ENCODE assay signal across 8 mouse cellular contexts in genomic region chr10:84916810-84917730, GRCm38 (mm10). TPM values are rescaled to one million over a fixed set of nuclear protein-coding genes. Genes with fewer than 3 reads are reported as not detected.
DNase-seq lines count a peak whose midpoint lies in the region; ATAC-seq lines count a peak whose summit lies in the region.

Gene Ric8b, plus strand, starts transcription at chr10:84917616.

- peak within 1 kb of the TSS; percentile 97 for H3K27ac ChIP-seq in hindbrain, embryonic 15.5 days (replicated peaks)

- no peaks in the 10 kb centered on the region for H3K27me3 ChIP-seq in hindbrain, embryonic 15.5 days

- H3K4me2 ChIP-seq in hindbrain, embryonic 15.5 days: peak within 1 kb of the TSS; percentile 69

- ATAC-seq in hindbrain, embryonic 15.5 days (ENCODE audit: low FRiP score, low read depth): peak; percentile 98

- no peaks in the 10 kb centered on the region for H3K36me3 ChIP-seq in hindbrain, embryonic 15.5 days

- peak within 1 kb of the TSS; percentile 75 for H3K9ac ChIP-seq in hindbrain, embryonic 15.5 days

- WGBS in hindbrain, embryonic 15.5 days: under 1% methylated on average over 46 of the region's 51 CpGs

- peak; percentile 90 for DNase-seq in T-cell, adult 2 months (ENCODE audit: low spot score)
- peak; percentile 95 to 96 for DNase-seq in cerebellum, postnatal 36 days
- DNase-seq in frontal cortex, postnatal 36 days (ENCODE audit: low spot score in 2 of 2): peak; percentile 98 to 99
- DNase-seq in left cerebral cortex, adult 11 months (ENCODE audit: low spot score): peak; percentile 96
- DNase-seq in lung, postnatal 4 days: peak; percentile 96 to 97
- peak; percentile 92 for DNase-seq in retina, postnatal 7 days (ENCODE audit: low read depth, low spot score)
- DNase-seq in urinary bladder, adult 2 months (ENCODE audit: low spot score): peak; percentile 97

- peak within 1 kb of the TSS; percentile 73 for H3K4me3 ChIP-seq in hindbrain, embryonic 15.5 days

- peaks cover 28% of the 10 kb centered on the region for H3K4me1 ChIP-seq in hindbrain, embryonic 15.5 days (replicated peaks)

- no peaks in the 10 kb centered on the region for H3K9me3 ChIP-seq in hindbrain, embryonic 15.5 days

RNA-seq across cellular contexts. Expression of gene Ric8b, which starts in this region (rescaled TPM):
- 45.0 and 48.1 TPM in 2 replicates for polyA plus RNA-seq in hindbrain, embryonic 15.5 days (2015; fragmentation: Nextera tagmentation; extraction: Ambion mirVana)
- polyA plus RNA-seq in urinary bladder, adult 2 months (2012; rRNA removed): 21.7 and 23.7 TPM in 2 replicates

Comparison
In these comparisons a context has a peak if more than half of its experiments do, and no peak if none do; other contexts are left out.
1. Peak in every context shown above with its lines: DNase-seq, ATAC-seq, H3K4me3 ChIP-seq and H3K27ac ChIP-seq.